Mouse (Mus musculus) bone marrow macrophage, adult 2 months (primary cell): ENCODE results near the gene Cacna2d3. TPM values are rescaled to one million over a fixed set of nuclear protein-coding genes. Genes with fewer than 3 reads are reported as not detected.

Experiments used
- H3K27ac ChIP-seq: 2 replicates; pipeline ENCODE4 v1.5.1; 2012; ENCODE audit warnings: low read depth, low read length; ENCODE audit not compliant: insufficient read depth
- H3K4me1 ChIP-seq: 2 replicates; pipeline ENCODE4 v1.6.1; 2012; ENCODE audit warnings: low read length; ENCODE audit not compliant: control insufficient read depth, insufficient read depth
- H3K4me3 ChIP-seq: 2 replicates; pipeline ENCODE4 v1.5.1; 2012; ENCODE audit warnings: mild to moderate bottlenecking, low read length, moderate library complexity; ENCODE audit not compliant: insufficient read depth
- CTCF ChIP-seq: IDR thresholded peaks from 2 replicates; pipeline ENCODE4 v1.5.1; 2012; ENCODE audit warnings: low read depth, mild to moderate bottlenecking, low read length, moderate library complexity
- POLR2A ChIP-seq: IDR thresholded peaks from 2 replicates; pipeline ENCODE4 v1.6.1; 2012; ENCODE audit warnings: mild to moderate bottlenecking, low read depth, low read length, borderline replicate concordance
- polyA plus RNA-seq: library from polyadenylated mRNA; stranded (reverse); fragments of >200 nt; gene quantifications from 2 replicates; pipeline ENCODE4 v1.2.4, GENCODE M21; 2012; ENCODE audit not compliant: missing spikeins, insufficient read depth, insufficient read length

Cacna2d3 gene
- polyA plus RNA-seq, 1 experiment: not detected

DNA sequence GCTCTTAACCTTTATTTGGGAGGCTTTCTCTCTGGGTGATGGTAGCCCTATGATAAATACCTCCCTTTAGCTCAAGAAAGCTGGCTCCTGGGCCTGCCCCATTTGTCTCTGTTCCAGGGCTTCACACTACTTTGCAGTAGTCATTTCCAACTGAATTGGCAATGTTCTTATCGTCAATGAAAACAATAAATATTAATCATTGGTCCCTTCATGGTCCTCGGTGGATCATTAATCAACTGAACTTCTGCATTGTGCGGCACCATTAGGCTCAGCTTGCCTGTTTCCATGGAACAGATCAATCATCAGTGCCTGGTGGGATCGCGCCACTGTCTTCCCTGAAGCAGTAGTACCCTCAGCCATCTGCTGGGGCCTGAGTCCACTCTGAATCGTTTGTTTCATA, 850.7 kb downstream of the Cacna2d3 start:
- Histone ChIP-seq H3K4me3 (no peak overlapping the region), H3K4me1 (no peaks in the 10 kb centered on the region), H3K27ac (no peak overlapping the region)
- TF ChIP-seq POLR2A (no peak), CTCF (no peak)

- Histone ChIP-seq H3K27ac (no peak overlapping the region), H3K4me3 (no peak overlapping the region), H3K4me1 (no peaks in the 10 kb centered on the region)
- TF ChIP-seq CTCF (no peak), POLR2A (no peak)
Observed at GRCm38 (mm10) chr14:28870382-28870781, 851.3 kb downstream of the Cacna2d3 start.

- TF ChIP-seq POLR2A (no peak), CTCF (no peak)
- H3K4me3 ChIP-seq: no peak overlapping the region
- H3K27ac ChIP-seq: no peak overlapping the region
- H3K4me1 ChIP-seq: no peaks in the 10 kb centered on the region
Observed at GRCm38 (mm10) chr14:28864925-28865324, 856.7 kb downstream of the Cacna2d3 start.

DNA sequence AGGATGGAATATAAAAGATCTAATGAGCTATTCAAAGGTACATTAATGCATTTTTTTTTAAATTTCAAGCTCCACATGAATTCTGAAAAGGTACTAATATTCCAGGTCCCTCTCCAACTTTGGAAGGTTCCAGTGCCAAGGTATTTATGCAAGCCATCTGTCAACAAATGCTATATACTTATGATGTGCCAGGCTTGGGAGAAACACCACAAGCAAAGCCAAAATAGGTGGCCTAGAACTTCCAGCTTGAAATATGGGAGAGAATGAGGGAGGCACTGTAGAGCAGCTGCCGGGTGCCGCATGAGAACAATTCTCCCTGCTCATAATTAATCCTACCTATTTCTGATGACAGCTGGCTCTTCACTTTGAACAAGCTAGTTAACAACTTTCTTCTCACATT, 860.5 kb downstream of the Cacna2d3 start:
- Histone ChIP-seq H3K4me1 (no peaks in the 10 kb centered on the region), H3K27ac (no peak overlapping the region), H3K4me3 (no peak overlapping the region)
- no peak for TF ChIP-seq POLR2A
- no peak for TF ChIP-seq CTCF

Other genes starting within 250 kb of the Cacna2d3 start
- 214 and 249 TPM in 2 replicates for gene Selenok, start 246.4 kb upstream of the Cacna2d3 start, polyA plus RNA-seq